Mouse (Mus musculus): Measurements from ENCODE around the gene Nyap1. TPM values are rescaled to one million over a fixed set of nuclear protein-coding genes. Genes with fewer than 3 reads are reported as not detected.

Nyap1 gene
- polyA plus RNA-seq (2011; ENCODE audit: insufficient read depth, insufficient read length, low read depth, missing spikeins), result 12.4 and 13.0 TPM in 2 replicates

DNA sequence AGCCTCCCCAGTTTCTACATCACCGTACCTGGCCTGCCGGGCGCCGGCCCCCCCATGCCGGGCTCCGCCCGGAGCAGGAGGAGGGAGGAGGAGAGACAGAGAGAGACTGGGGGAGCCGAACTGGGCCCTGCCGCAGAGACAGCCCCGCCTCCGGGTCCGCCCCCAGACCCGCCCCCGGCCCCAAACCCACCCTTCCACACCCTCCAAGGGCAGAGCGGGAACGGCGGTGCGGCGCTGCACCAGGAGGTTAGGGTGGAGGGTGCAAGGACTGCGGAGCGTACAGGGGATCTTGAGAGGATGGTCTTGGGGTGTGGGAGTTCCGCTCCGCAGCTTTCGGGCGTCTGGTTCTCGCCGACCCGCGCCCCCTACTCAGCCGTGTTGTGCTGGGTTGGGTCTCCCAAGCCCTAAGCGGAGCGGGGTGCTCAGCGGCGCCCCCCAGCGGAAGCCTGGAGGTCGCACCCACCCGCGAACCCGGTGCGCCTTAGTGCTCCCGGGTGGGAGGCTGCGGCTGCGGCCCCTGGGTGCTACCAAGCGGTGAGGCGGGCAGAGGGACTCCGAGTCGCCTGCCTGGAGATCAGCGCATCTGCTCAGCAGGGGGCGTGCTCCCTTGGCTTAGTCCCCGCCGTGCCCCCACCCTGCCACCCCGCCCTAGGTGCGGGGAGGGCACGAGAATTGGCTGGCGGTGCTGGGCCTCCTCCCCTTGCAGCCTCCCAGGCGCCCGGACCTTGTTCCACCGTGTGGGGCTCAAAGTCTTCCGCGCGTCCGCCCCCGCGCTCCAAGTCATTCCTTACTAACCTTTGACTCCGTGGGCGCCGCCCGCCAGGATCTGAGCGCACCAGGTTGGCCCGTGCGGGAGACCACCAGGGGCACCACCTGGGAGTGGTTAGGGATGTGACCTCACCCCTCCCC lies at the start of gene Nyap1:
Gene Nyap1 (minus strand): TSS at position 585 of the 909 bp plus-strand sequence.
- no peaks in the 10 kb centered on the region for H3K4me1 ChIP-seq (ENCODE audit: control insufficient read depth, insufficient read depth, low read length)
- H3K27ac ChIP-seq (ENCODE audit: insufficient read depth, low read length), result 0 out of 2 replicates have a peak within 1 kb of the TSS, but pooled peaks have one; percentile 8
- H3K27me3 ChIP-seq (ENCODE audit: control insufficient read depth, insufficient read depth, low read length, poor library complexity, severe bottlenecking), result no peaks in the 10 kb centered on the region
- peak within 1 kb of the TSS; percentile 66 for H3K9ac ChIP-seq (ENCODE audit: low read depth, poor library complexity, severe bottlenecking)
- no peaks in the 10 kb centered on the region for H3K36me3 ChIP-seq (ENCODE audit: control insufficient read depth, insufficient read depth, low read length, poor library complexity, severe bottlenecking)
- no peaks in the 10 kb centered on the region for H3K9me3 ChIP-seq (replicated peaks; ENCODE audit: control insufficient read depth, insufficient read depth, low read length, poor library complexity, severe bottlenecking)
- TF ChIP-seq POLR2A (IDR thresholded peaks at IDR 0.05; ENCODE audit: insufficient read depth, low read length), result peak; percentile 77
- peak; percentile 54 for TF ChIP-seq CTCF (IDR thresholded peaks at IDR 0.05; ENCODE audit: low read depth, low read length)
- 0 out of 2 replicates have a peak, but pooled peaks have one; percentile 8 for TF ChIP-seq EP300 (IDR thresholded peaks at IDR 0.05; ENCODE audit: insufficient read depth, low read depth, low read length)
- H3K4me3 ChIP-seq (ENCODE audit: low read depth, low read length), result peak within 1 kb of the TSS; percentile 81

DNA sequence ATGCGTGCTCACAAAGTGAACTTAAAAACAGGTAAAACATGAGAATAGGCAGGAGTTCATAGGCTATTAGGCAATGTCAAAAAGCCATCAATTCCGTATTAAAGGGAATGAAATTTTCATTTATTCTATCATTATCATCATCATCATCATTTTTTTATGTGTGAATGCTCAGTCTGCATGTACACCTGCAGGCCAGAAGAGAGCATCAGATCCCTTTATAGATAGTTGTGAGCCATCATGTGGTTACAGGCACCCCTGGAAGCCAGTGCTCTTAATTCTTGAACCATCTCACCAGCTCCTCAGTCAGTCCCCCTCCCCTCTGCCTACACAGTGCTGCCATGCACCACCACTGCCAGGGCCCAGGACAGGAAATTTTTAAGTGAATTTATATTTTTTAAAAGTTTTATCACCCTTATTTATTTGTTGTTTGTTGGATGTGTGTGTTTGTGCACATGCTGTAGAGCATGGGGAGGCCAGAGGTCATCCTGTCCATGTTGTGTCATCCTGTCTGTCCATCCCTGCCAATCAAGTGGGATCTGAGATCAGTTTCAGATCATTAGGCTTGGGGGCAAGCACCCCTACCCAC lies 47.6 kb upstream of the Nyap1 start:
- no peaks in the 10 kb centered on the region for H3K9me3 ChIP-seq (replicated peaks; ENCODE audit: control insufficient read depth, insufficient read depth, low read length, poor library complexity, severe bottlenecking)
- peaks cover 5% of the 10 kb centered on the region for H3K36me3 ChIP-seq (ENCODE audit: control insufficient read depth, insufficient read depth, low read length, poor library complexity, severe bottlenecking)
- no peaks in the 10 kb centered on the region for H3K4me1 ChIP-seq (ENCODE audit: control insufficient read depth, insufficient read depth, low read length)
- no peak overlapping the region for H3K27ac ChIP-seq (ENCODE audit: insufficient read depth, low read length)
- H3K4me3 ChIP-seq (ENCODE audit: low read depth, low read length), result no peak overlapping the region
- no peaks in the 10 kb centered on the region for H3K27me3 ChIP-seq (ENCODE audit: control insufficient read depth, insufficient read depth, low read length, poor library complexity, severe bottlenecking)
- no peak overlapping the region for H3K9ac ChIP-seq (ENCODE audit: low read depth, poor library complexity, severe bottlenecking)
- no peak for TF ChIP-seq POLR2A (IDR thresholded peaks at IDR 0.05; ENCODE audit: insufficient read depth, low read length)
- no peak for TF ChIP-seq EP300 (IDR thresholded peaks at IDR 0.05; ENCODE audit: insufficient read depth, low read depth, low read length)
- no peak for TF ChIP-seq CTCF (IDR thresholded peaks at IDR 0.05; ENCODE audit: low read depth, low read length)

DNA sequence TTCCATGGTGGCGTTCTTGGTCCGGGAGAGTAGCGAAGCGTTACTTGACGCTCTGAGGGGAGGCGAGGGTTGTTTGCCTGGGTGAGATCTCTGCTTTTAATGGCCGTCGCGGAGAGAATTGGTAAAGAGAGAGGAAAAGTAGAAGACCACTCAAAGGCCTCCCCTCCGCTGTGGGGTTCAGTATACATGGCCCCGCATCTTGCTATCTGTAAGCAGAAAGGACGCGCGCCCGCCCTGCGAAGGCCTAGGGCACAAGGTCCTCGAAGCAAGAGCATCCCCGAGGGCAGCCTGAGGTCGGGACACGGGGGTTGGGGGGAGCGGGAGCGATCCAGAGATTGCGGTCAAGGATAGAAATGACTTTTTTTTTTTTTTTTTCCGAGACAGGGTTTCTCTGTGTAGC lies 46.8 kb upstream of the Nyap1 start:
- no peak overlapping the region for H3K27ac ChIP-seq (ENCODE audit: insufficient read depth, low read length)
- H3K4me1 ChIP-seq (ENCODE audit: control insufficient read depth, insufficient read depth, low read length), result no peaks in the 10 kb centered on the region
- H3K9ac ChIP-seq (ENCODE audit: low read depth, poor library complexity, severe bottlenecking), result no peak overlapping the region
- TF ChIP-seq EP300 (IDR thresholded peaks at IDR 0.05; ENCODE audit: insufficient read depth, low read depth, low read length) (no peak), POLR2A (IDR thresholded peaks at IDR 0.05; ENCODE audit: insufficient read depth, low read length) (no peak), CTCF (IDR thresholded peaks at IDR 0.05; ENCODE audit: low read depth, low read length) (no peak)
- H3K9me3 ChIP-seq (replicated peaks; ENCODE audit: control insufficient read depth, insufficient read depth, low read length, poor library complexity, severe bottlenecking), result no peaks in the 10 kb centered on the region
- no peak overlapping the region for H3K4me3 ChIP-seq (ENCODE audit: low read depth, low read length)
- no peaks in the 10 kb centered on the region for H3K27me3 ChIP-seq (ENCODE audit: control insufficient read depth, insufficient read depth, low read length, poor library complexity, severe bottlenecking)
- peaks cover 12% of the 10 kb centered on the region for H3K36me3 ChIP-seq (ENCODE audit: control insufficient read depth, insufficient read depth, low read length, poor library complexity, severe bottlenecking)

DNA sequence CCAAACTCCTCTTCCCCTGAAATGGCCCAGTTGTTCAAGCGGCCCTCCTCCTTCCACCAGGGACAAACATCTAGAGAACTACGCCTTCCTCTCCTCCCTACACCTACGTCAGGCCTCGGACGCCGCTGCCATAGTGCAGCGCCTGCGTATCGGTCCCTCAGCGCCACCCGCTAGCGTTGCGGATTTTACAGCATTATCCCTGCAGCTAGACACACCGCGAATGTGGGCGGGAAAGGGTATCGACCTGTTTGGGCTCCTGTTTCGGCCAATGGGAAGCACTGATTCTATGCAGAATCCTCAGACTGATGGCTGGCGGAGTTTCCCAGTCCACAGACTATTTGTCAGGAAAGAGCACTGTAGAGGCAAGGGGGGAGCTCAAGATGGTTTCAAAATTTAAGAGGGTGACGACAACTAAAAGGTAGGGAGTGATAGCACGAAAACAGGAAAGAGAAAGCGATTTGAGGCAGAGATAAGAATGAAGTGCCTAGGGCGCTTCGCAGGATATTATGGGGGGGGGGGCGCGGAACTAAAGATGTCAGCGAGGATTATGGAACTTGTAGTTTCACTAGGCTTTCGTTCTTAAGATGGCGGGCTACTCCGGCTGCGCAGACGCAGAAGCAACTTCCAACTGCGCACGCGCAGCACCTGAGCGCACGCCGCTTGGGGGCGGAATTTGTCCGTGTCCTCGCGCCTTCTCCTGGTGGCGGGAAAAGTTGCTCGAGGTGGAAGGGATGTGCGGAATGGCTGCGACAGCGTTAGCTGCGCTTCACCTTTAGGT lies 45.9 kb upstream of the Nyap1 start, which contains the start of the genes Mepce and Zcwpw1:
Gene Mepce (minus strand): TSS at position 505 of the 778 bp plus-strand sequence.
Gene Zcwpw1 (plus strand): TSS at position 648 of the 778 bp plus-strand sequence.
- peak within 1 kb of the TSS; percentile 97 for H3K9ac ChIP-seq (ENCODE audit: low read depth, poor library complexity, severe bottlenecking)
- no peaks in the 10 kb centered on the region for H3K27me3 ChIP-seq (ENCODE audit: control insufficient read depth, insufficient read depth, low read length, poor library complexity, severe bottlenecking)
- H3K36me3 ChIP-seq (ENCODE audit: control insufficient read depth, insufficient read depth, low read length, poor library complexity, severe bottlenecking), result peaks cover 21% of the 10 kb centered on the region
- H3K9me3 ChIP-seq (replicated peaks; ENCODE audit: control insufficient read depth, insufficient read depth, low read length, poor library complexity, severe bottlenecking), result no peaks in the 10 kb centered on the region
- peak within 1 kb of the TSS; percentile 46 for H3K27ac ChIP-seq (ENCODE audit: insufficient read depth, low read length)
- H3K4me3 ChIP-seq (ENCODE audit: low read depth, low read length), result peak within 1 kb of the TSS; percentile 80
- TF ChIP-seq POLR2A (IDR thresholded peaks at IDR 0.05; ENCODE audit: insufficient read depth, low read length) (no peak), EP300 (IDR thresholded peaks at IDR 0.05; ENCODE audit: insufficient read depth, low read depth, low read length) (peak; percentile 57; the same call in 1 of the 2 replicates), CTCF (IDR thresholded peaks at IDR 0.05; ENCODE audit: low read depth, low read length) (peak; percentile 39)
- no peaks in the 10 kb centered on the region for H3K4me1 ChIP-seq (ENCODE audit: control insufficient read depth, insufficient read depth, low read length)

DNA sequence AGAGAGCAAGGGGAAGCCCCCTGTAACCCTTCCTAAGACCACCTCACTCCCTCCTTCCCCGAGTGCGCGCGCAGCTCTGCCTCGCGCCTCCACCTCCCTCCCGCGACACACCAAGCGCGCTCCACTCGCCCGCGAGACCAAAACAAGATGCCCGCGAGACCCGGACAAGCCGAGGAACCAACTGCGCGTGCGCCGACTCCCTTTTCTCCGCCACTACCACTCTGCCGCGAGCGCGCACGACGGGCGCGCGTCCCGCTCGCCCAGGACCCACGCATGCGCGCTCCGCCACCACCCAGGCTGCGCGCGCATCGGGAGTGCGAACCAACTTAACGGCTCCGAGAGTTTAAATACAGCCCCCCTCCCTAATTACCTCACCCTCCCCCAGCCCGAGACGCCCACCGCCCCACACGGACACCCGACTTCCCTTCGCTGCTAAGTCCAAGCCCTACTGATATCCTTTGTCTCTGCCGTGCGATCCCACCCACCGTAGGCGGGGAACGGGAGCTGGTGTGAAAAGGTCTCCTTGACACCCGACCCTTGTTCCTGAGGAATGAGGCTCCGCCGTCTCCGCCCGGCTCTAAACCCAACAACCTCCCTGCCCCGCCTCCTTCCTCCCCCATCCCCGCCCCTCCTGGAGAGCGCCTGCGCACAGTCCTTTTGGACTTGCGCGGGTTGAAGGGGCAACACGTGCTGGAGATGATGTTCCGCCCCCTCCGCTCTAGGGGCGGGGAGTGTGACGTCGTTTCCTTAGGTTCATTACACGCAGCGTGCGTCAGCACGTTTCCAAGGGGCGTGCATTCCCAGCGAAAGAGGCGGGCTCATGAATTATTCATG lies 44.9 kb upstream of the Nyap1 start:
- H3K27ac ChIP-seq (ENCODE audit: insufficient read depth, low read length), result peak overlapping the region; percentile 80
- TF ChIP-seq EP300 (IDR thresholded peaks at IDR 0.05; ENCODE audit: insufficient read depth, low read depth, low read length) (0 out of 2 replicates have a peak, but pooled peaks have one; percentile 36), POLR2A (IDR thresholded peaks at IDR 0.05; ENCODE audit: insufficient read depth, low read length) (peak; percentile 89), CTCF (IDR thresholded peaks at IDR 0.05; ENCODE audit: low read depth, low read length) (no peak)
- H3K9me3 ChIP-seq (replicated peaks; ENCODE audit: control insufficient read depth, insufficient read depth, low read length, poor library complexity, severe bottlenecking), result no peaks in the 10 kb centered on the region
- H3K27me3 ChIP-seq (ENCODE audit: control insufficient read depth, insufficient read depth, low read length, poor library complexity, severe bottlenecking), result no peaks in the 10 kb centered on the region
- peak overlapping the region; percentile 97 for H3K9ac ChIP-seq (ENCODE audit: low read depth, poor library complexity, severe bottlenecking)
- H3K4me1 ChIP-seq (ENCODE audit: control insufficient read depth, insufficient read depth, low read length), result no peaks in the 10 kb centered on the region
- H3K4me3 ChIP-seq (ENCODE audit: low read depth, low read length), result peak overlapping the region; percentile 80
- peaks cover 31% of the 10 kb centered on the region for H3K36me3 ChIP-seq (ENCODE audit: control insufficient read depth, insufficient read depth, low read length, poor library complexity, severe bottlenecking)
